Mouse (Mus musculus): ENCODE data around the gene Plac8. TPM values are rescaled to one million over a fixed set of nuclear protein-coding genes. Genes with fewer than 3 reads are reported as not detected.
A peak's percentile ranks its signal among the peaks of the same experiment; 100 is the strongest.

The Plac8 gene
- polyA plus RNA-seq, 1 experiment = 322 TPM

DNA sequence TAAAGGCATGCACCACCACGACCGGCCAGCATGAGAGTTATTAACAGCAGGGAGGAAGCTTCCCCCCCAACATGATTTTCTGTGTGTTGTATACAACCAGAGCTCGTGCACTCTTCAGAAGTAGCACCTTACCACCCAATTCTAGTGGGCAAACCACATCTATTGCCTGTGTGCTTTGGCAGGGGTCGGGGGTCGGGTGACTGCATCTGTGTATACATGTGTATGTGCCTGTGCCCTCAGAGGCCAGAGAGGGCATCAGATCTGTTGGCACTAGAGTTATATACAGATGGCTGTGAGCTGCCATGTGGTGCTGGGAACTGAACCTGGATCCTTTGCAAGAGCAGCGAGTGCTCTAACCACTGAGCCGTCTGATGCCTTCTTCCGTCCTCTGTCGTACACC lies 47.1 kb downstream of the Plac8 start:
- Histone ChIP-seq H3K27me3 (ENCODE audit: control insufficient read depth, insufficient read depth, low read length) (no peaks in the 10 kb centered on the region), H3K4me1 (ENCODE audit: control insufficient read depth, insufficient read depth, insufficient read length) (peaks cover 5% of the 10 kb centered on the region), H3K36me3 (ENCODE audit: control insufficient read depth, insufficient read depth, low read length) (peaks cover 11% of the 10 kb centered on the region), H3K4me3 (ENCODE audit: extremely low read depth, insufficient read depth, insufficient read length) (no peak overlapping the region), H3K27ac (ENCODE audit: insufficient read depth, low read length) (no peak overlapping the region)
- WGBS = 91% methylated on average over 9 of the region's 9 CpGs
- TF ChIP-seq POLR2A (IDR thresholded peaks at IDR 0.05; ENCODE audit: low read depth, low read length) (no peak), CTCF (IDR thresholded peaks at IDR 0.05; ENCODE audit: extremely low read depth, insufficient read depth, insufficient read length, insufficient replicate concordance) (no peak)
- no peak for DNase-seq (ENCODE audit: low read depth in 1 of 2, low spot score in 2 of 2)

DNA sequence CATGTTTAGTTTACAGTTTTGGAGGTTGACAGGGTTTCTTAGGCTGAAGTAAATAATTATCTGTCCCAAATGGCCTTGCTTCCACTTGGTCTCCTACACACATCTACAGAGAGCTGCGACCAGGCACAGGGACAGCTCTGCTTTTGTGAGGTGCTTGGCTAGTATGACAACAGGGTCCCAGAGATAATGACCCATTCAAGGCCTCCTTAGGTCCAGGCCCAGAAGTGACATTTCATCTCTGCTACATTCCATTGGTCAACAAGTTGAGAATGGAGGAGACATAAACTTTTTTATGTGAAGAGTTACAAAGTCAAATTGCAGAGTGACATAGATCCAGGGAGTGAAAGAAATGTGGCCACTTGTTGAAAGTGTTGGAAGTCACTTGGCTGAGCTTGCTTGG lies 48.7 kb downstream of the Plac8 start:
- Histone ChIP-seq H3K4me3 (ENCODE audit: extremely low read depth, insufficient read depth, insufficient read length) (no peak overlapping the region), H3K27me3 (ENCODE audit: control insufficient read depth, insufficient read depth, low read length) (no peaks in the 10 kb centered on the region), H3K27ac (ENCODE audit: insufficient read depth, low read length) (no peak overlapping the region), H3K36me3 (ENCODE audit: control insufficient read depth, insufficient read depth, low read length) (peaks cover 1% of the 10 kb centered on the region; the same call in 1 of the 2 replicates), H3K4me1 (ENCODE audit: control insufficient read depth, insufficient read depth, insufficient read length) (peaks cover 10% of the 10 kb centered on the region)
- TF ChIP-seq CTCF (IDR thresholded peaks at IDR 0.05; ENCODE audit: extremely low read depth, insufficient read depth, insufficient read length, insufficient replicate concordance) (no peak), POLR2A (IDR thresholded peaks at IDR 0.05; ENCODE audit: low read depth, low read length) (no peak)
- 95% methylated on average over 1 of the region's 1 CpGs for WGBS
- DNase-seq (ENCODE audit: low read depth in 1 of 2, low spot score in 2 of 2) = no peak

GRCm38 (mm10) chr5:100520223-100520622 lies 51.8 kb downstream of the Plac8 start:
- peaks cover 9% of the 10 kb centered on the region; the same call in 1 of the 2 replicates for H3K4me1 ChIP-seq (ENCODE audit: control insufficient read depth, insufficient read depth, insufficient read length)
- 89% methylated on average over 2 of the region's 2 CpGs for WGBS
- no peaks in the 10 kb centered on the region for H3K27me3 ChIP-seq (ENCODE audit: control insufficient read depth, insufficient read depth, low read length)
- no peak for DNase-seq (ENCODE audit: low read depth in 1 of 2, low spot score in 2 of 2)
- peaks cover 1% of the 10 kb centered on the region; the same call in 1 of the 2 replicates for H3K36me3 ChIP-seq (ENCODE audit: control insufficient read depth, insufficient read depth, low read length)
- H3K4me3 ChIP-seq (ENCODE audit: extremely low read depth, insufficient read depth, insufficient read length) = no peak overlapping the region
- H3K27ac ChIP-seq (ENCODE audit: insufficient read depth, low read length) = no peak overlapping the region
- TF ChIP-seq POLR2A (IDR thresholded peaks at IDR 0.05; ENCODE audit: low read depth, low read length) (no peak), CTCF (IDR thresholded peaks at IDR 0.05; ENCODE audit: extremely low read depth, insufficient read depth, insufficient read length, insufficient replicate concordance) (no peak)

DNA sequence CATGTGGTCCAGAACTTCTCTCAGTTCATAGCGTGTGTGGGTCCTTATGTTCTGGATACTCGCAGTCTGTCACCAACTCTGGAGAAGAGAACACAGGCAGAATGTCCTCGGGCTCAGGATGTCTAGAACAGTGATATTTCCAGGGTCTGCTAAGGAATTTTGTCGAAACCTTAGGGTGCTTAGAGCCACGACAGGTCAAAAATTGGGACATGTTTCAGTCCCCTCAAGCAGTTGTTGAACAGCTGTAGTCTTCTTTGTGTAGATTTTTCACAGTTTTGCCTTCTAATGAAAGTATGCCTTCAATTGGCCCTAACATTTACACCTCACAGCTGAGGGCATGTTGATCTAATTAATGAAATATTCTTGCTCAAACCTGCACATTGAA lies 53.0 kb downstream of the Plac8 start:
- no peak for DNase-seq (ENCODE audit: low read depth in 1 of 2, low spot score in 2 of 2)
- Histone ChIP-seq H3K27me3 (ENCODE audit: control insufficient read depth, insufficient read depth, low read length) (no peaks in the 10 kb centered on the region), H3K36me3 (ENCODE audit: control insufficient read depth, insufficient read depth, low read length) (no peaks in the 10 kb centered on the region; the same call in 1 of the 2 replicates), H3K4me3 (ENCODE audit: extremely low read depth, insufficient read depth, insufficient read length) (peak overlapping the region; percentile 77), H3K4me1 (ENCODE audit: control insufficient read depth, insufficient read depth, insufficient read length) (peaks cover 7% of the 10 kb centered on the region; the same call in 1 of the 2 replicates), H3K27ac (ENCODE audit: insufficient read depth, low read length) (no peak overlapping the region)
- no peak for TF ChIP-seq CTCF (IDR thresholded peaks at IDR 0.05; ENCODE audit: extremely low read depth, insufficient read depth, insufficient read length, insufficient replicate concordance)
- TF ChIP-seq POLR2A (IDR thresholded peaks at IDR 0.05; ENCODE audit: low read depth, low read length) = no peak
- WGBS = 8% methylated on average over 5 of the region's 5 CpGs

- Histone ChIP-seq H3K27ac (ENCODE audit: insufficient read depth, low read length) (peak within 1 kb of the TSS; percentile 69), H3K4me1 (ENCODE audit: control insufficient read depth, insufficient read depth, insufficient read length) (peaks cover 8% of the 10 kb centered on the region; the same call in 1 of the 2 replicates), H3K36me3 (ENCODE audit: control insufficient read depth, insufficient read depth, low read length) (no peaks in the 10 kb centered on the region; the same call in 1 of the 2 replicates), H3K4me3 (ENCODE audit: extremely low read depth, insufficient read depth, insufficient read length) (peak within 1 kb of the TSS; percentile 77), H3K27me3 (ENCODE audit: control insufficient read depth, insufficient read depth, low read length) (no peaks in the 10 kb centered on the region)
- TF ChIP-seq POLR2A (IDR thresholded peaks at IDR 0.05; ENCODE audit: low read depth, low read length) (peak; percentile 27; the same call in 1 of the 2 replicates), CTCF (IDR thresholded peaks at IDR 0.05; ENCODE audit: extremely low read depth, insufficient read depth, insufficient read length, insufficient replicate concordance) (no peak)
- WGBS = under 1% methylated on average over 64 of the region's 64 CpGs
- peak; percentile 97 to 99 for DNase-seq (ENCODE audit: low read depth in 1 of 2, low spot score in 2 of 2)
Observed at GRCm38 (mm10) chr5:100518049-100519026, 53.7 kb downstream of the Plac8 start, which contains the start of gene Cops4. Cops4 (plus strand) TSS chr5:100518309.

- no peak for TF ChIP-seq POLR2A (IDR thresholded peaks at IDR 0.05; ENCODE audit: low read depth, low read length)
- TF ChIP-seq CTCF (IDR thresholded peaks at IDR 0.05; ENCODE audit: extremely low read depth, insufficient read depth, insufficient read length, insufficient replicate concordance) = no peak
- no peak for DNase-seq (ENCODE audit: low read depth in 1 of 2, low spot score in 2 of 2)
- Histone ChIP-seq H3K4me1 (ENCODE audit: control insufficient read depth, insufficient read depth, insufficient read length) (peaks cover 9% of the 10 kb centered on the region; the same call in 1 of the 2 replicates), H3K4me3 (ENCODE audit: extremely low read depth, insufficient read depth, insufficient read length) (no peak overlapping the region), H3K27me3 (ENCODE audit: control insufficient read depth, insufficient read depth, low read length) (no peaks in the 10 kb centered on the region), H3K36me3 (ENCODE audit: control insufficient read depth, insufficient read depth, low read length) (no peaks in the 10 kb centered on the region), H3K27ac (ENCODE audit: insufficient read depth, low read length) (no peak overlapping the region)
Observed at GRCm38 (mm10) chr5:100512576-100512975, 59.5 kb downstream of the Plac8 start.

Data from spleen, adult 2 months (tissue).